ENCODE assay signal across 8 mouse cellular contexts in the genomic region with DNA sequence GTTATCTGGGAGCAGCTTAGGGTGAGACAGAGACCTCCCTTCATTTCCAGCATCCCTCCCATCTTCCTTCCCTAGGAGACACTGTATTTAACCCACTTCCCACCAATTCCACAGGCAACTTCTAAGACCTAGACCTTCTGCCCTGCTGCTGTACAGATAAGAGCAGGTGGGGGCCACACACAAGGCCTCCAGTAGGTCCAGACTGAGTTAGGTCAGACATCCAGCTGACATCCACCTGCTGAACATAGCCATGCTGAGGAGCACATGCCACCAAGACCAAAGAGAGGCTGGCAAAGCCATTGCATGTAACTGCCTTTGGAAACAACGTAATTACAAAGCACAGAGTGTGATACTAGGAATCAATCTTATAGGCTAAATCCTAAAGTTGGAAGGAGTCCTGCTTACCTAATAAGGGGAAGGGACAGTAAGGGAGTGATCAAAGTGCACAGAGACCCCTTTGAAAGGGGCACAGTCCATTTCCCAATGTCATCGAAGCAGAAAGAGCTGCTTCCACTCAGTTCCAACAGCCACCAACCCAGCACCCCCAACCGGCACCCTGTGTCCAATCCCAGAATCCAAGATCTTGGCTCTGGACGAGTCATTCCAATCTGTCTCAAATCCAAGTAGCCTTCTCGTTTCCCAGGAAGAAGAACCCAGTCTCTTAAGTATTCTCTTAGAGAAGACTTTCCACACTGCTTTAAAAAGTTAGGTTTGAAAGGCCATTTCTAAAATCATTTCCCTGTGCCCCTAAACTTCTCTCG. TPM values are rescaled to one million over a fixed set of nuclear protein-coding genes. Genes with fewer than 3 reads are reported as not detected.
DNase-seq lines count a peak whose midpoint lies in the region; ATAC-seq and TF ChIP-seq lines count a peak whose summit lies in the region.

No protein-coding gene starts in this region.

- H3K4me1 ChIP-seq in hindbrain, embryonic 12.5 days, result peaks cover 27% of the 10 kb centered on the region
- H3K4me1 ChIP-seq in midbrain, embryonic 10.5 days, result peaks cover 31% of the 10 kb centered on the region

- no peak for TF ChIP-seq CTCF in brain, embryonic 14.5 days (IDR thresholded peaks at IDR 0.05; ENCODE audit: borderline replicate concordance, extremely low read depth, insufficient read depth, insufficient read length)

- H3K4me2 ChIP-seq in hindbrain, embryonic 12.5 days (replicated peaks), result peak overlapping the region; percentile 83

- no peak overlapping the region for H3K27ac ChIP-seq in hindbrain, embryonic 12.5 days
- H3K27ac ChIP-seq in midbrain, embryonic 10.5 days (replicated peaks), result 0 out of 2 replicates have a peak overlapping the region, but pooled peaks have one; percentile 94

- H3K4me3 ChIP-seq in hindbrain, embryonic 12.5 days, result peak overlapping the region; percentile 86
- peak overlapping the region; percentile 96 for H3K4me3 ChIP-seq in midbrain, embryonic 10.5 days

- no peak for ATAC-seq in hindbrain, embryonic 12.5 days (ENCODE audit: low FRiP score)

- H3K9me3 ChIP-seq in hindbrain, embryonic 12.5 days (replicated peaks), result no peaks in the 10 kb centered on the region
- H3K9me3 ChIP-seq in midbrain, embryonic 10.5 days (replicated peaks), result no peaks in the 10 kb centered on the region

- WGBS in hindbrain, embryonic 12.5 days, result 32% methylated on average over 6 of the region's 6 CpGs
- WGBS in midbrain, embryonic 10.5 days, result 44% methylated on average over 6 of the region's 6 CpGs

- H3K36me3 ChIP-seq in hindbrain, embryonic 12.5 days, result no peaks in the 10 kb centered on the region
- peaks cover 13% of the 10 kb centered on the region; the same call in 1 of the 2 replicates for H3K36me3 ChIP-seq in midbrain, embryonic 10.5 days

- no peak for TF ChIP-seq POLR2A in brain, embryonic 14.5 days (IDR thresholded peaks at IDR 0.05; ENCODE audit: borderline replicate concordance, extremely low read depth, insufficient read depth, insufficient read length, poor library complexity, severe bottlenecking)

- DNase-seq in kidney, adult 11 months, result peak; percentile 30
- DNase-seq in kidney, adult 9 months, result no peak
- DNase-seq in brain, embryonic 14.5 days (ENCODE audit: low read depth), result peak; percentile 9
- DNase-seq in midbrain, embryonic 10.5 days (ENCODE audit: low spot score), result no peak
- DNase-seq in ovary, adult 18-20 months (ENCODE audit: low spot score), result no peak
- no peak for DNase-seq in embryo, embryonic 11 days
- no peak for DNase-seq in urinary bladder, postnatal 36 days (ENCODE audit: low spot score in 2 of 2)

- H3K9ac ChIP-seq in hindbrain, embryonic 12.5 days, result peak overlapping the region; percentile 98

- H3K27me3 ChIP-seq in hindbrain, embryonic 12.5 days, result no peaks in the 10 kb centered on the region
- 0 out of 2 replicates have a peak, but pooled peaks cover 7% of the 10 kb centered on the region for H3K27me3 ChIP-seq in midbrain, embryonic 10.5 days (ENCODE audit: low read depth, poor library complexity, severe bottlenecking)

RNA-seq across cellular contexts. Expression of gene Agpat3, which starts 1.3 kb away (rescaled TPM):
- 95.2 and 97.6 TPM in 2 replicates for polyA plus RNA-seq in brain, embryonic 14.5 days (2012; rRNA removed)
- 59.2 and 59.7 TPM in 2 replicates for polyA plus RNA-seq in hindbrain, embryonic 12.5 days (2016; fragmentation: Nextera tagmentation; extraction: Ambion mirVana)
- polyA plus RNA-seq in midbrain, embryonic 10.5 days (2016; fragmentation: Nextera tagmentation; extraction: Ambion mirVana), result 41.6 and 48.9 TPM in 2 replicates

Comparison
In these comparisons a context has a peak if more than half of its experiments do, and no peak if none do; other contexts are left out.
1. DNase-seq: peak in kidney, adult 11 months (single experiment) and brain, embryonic 14.5 days (single experiment); none in kidney, adult 9 months (single experiment), midbrain, embryonic 10.5 days (single experiment), ovary, adult 18-20 months (single experiment), embryo, embryonic 11 days (single experiment) and urinary bladder, postnatal 36 days (0 of 2).